Mouse (Mus musculus) adrenal gland, adult 8-10 months (tissue): Measurements from ENCODE around the gene Ulk1. TPM values are rescaled to one million over a fixed set of nuclear protein-coding genes. Genes with fewer than 3 reads are reported as not detected.
"Not testable (repeated sequence)": the region's sequence is repeated elsewhere in the genome, so short reads cannot be mapped to it uniquely, and the experiment has no call there.

ENCODE experiments used
- DNase-seq: peaks from one replicate; pipeline ENCODE4 v3.0.0; 2022
- total RNA-seq, 4 experiments: library from RNA; stranded (reverse); gene quantifications; 2 replicates each; pipeline ENCODE4 v1.2.4; 2022

Gene Ulk1
- total RNA-seq: 10 to 100 TPM; 43.6 to 64.1 (median 57.3) TPM

DNA sequence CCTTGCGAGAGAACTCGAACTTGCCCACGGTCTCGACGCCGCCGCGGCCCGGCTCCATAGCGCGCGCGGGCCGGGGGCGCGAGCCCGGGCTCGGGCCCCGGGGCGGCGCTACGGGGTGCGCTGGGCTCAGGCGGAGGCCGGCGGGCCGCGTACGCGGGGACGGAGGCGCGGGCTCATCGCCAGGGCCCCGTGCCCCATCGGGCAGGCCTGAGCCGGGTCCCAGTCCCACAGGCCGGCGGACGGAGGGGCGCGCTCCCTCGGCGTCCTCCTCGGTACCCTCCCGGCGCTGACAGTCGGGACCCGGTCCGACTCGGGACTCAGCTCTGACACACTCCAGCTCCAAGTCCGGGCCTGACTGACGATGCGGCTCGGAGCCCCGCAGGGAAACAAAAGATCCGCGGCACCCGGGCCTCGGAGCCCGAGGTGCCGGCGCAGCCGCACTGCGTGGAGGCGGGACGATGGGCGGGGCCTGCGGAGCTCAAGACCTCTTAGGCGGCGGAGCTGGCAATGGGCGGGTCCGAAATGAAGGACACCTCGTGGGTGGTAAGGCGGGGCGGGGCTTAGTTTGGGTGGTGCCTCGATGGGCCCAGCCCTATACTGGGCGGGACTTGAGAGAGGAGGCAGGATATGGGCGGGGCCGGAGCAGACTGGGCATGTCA, at the start of gene Ulk1:
Ulk1 (minus strand) TSS at position 431 of the 659 bp plus-strand sequence.
- DNase-seq: peak; percentile 100

DNA sequence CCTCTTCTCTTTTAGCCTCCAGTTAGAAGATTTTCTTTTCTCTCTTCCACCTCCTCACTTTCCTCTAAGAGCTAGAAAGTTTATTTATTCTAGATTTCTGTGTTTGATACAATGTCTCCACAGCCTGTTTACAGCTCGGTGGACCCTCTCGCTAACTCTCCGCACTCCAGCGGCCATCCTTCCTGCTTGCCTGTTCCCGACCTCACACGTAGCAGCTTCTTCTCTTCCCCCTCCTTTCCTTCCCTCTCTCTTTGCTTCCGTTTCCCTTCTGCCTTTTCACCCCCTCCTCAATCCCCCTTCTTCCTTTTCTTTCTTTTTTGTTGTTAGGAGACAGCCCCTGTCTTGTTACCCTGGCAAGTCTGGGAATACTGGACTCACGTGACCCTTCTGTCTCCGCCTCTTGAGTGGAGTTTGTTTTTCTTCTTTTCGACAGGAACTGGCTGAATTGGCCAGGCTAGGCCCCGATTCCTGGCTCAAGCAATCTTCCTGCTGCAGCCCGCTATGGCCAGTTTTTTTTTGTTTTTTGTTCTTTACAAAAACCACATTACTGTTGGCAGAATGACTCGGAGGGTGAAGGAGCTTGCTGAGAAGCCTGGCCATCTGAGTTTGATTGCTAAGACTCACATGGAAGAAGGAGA, 49.2 kb upstream of the Ulk1 start:
- peak; percentile 38 for DNase-seq

DNA sequence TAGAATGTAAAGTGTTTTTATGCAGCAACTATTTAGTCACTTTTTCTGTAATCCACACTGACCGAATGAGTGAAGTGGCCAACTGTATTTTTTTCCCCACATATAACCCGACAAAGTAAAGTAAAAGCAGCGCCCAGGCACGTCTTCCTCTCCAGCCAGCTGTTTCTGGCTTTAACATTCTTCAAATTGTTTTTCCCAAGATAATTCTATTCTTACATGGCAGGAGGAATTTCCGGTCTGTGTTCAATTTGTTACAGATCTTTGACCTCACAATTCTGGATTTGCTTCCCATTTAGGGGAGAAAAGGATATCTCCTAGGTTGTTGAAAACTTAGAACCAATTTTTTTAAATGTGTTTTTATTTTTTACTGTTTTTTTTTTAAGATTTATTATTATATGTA, 47.2 kb upstream of the Ulk1 start:
- DNase-seq: no peak

DNA sequence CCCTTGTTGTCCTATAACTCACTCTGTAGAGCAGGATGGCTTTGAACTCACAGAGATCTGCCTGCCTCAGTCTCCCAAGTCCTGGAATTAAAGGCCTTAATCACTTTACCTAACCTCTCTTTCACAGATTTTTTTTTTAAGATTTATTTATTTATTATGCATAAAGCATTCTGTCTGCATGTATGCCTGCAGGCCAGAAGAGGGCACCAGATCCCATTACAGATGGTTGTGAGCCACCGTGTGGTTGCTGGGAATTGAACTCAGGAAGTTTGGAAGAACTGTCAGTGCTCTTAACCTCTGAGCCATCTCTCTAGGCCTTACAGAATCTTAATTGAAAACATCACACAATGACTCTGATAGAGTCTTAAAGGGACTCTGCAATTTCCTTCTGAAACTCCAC, 43.1 kb upstream of the Ulk1 start:
- DNase-seq: no peak

DNA sequence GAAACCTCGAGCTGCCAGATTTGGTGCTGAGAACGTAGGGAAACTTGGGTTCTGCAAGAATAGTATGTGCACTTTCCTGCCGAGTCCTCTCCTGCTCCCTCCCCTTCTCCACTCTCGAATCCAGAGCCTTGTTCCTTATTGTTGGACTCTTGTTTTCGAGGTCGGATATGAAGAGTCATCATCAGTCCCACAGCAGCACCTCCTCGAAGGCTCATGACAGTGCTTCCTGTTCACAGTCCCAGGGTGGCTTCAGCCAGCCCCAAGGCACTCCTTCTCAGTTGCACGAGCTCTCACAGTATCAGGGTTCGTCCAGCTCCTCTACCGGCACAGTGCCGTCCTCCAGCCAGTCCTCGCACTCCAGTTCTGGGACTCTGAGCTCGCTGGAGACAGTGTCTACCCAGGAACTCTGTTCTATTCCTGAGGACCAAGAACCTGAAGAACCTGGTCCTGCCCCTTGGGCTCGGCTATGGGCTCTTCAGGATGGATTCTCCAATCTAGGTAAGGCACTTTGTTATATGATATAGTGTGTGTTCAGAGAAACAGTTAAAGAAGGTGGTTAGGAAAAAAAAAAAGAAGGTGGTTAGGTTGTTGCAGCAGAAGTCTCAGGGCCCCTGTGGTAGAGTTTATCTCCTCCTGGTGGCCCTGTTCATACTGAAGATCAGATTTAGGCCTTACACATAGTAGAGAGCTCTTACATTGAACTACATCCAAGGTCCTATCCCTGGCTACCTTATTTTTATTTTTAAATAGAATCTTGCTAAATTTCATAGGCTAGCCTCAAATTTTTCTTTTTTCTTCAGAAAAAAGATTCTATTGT, 31.4 kb upstream of the Ulk1 start:
- no peak for DNase-seq

DNA sequence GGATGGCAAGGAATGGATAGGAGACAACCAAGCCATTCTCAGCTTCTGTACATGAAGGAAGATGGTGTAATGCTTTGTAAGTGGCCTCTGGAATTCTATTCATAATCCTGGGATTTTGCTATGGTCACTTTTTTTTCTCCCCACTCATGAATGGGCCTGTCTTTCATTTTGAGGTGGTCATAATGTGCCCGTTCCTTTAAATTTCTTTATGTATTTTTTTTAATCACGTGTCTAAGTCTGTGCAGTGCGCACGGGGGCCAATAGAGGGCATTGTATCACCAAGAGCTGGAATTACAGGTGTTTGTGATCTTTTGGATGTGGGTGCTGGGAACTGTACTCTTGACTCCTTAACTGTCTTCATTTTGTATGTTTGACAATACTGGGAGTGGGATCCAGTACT, 30.6 kb upstream of the Ulk1 start:
- peak; percentile 15 for DNase-seq

DNA sequence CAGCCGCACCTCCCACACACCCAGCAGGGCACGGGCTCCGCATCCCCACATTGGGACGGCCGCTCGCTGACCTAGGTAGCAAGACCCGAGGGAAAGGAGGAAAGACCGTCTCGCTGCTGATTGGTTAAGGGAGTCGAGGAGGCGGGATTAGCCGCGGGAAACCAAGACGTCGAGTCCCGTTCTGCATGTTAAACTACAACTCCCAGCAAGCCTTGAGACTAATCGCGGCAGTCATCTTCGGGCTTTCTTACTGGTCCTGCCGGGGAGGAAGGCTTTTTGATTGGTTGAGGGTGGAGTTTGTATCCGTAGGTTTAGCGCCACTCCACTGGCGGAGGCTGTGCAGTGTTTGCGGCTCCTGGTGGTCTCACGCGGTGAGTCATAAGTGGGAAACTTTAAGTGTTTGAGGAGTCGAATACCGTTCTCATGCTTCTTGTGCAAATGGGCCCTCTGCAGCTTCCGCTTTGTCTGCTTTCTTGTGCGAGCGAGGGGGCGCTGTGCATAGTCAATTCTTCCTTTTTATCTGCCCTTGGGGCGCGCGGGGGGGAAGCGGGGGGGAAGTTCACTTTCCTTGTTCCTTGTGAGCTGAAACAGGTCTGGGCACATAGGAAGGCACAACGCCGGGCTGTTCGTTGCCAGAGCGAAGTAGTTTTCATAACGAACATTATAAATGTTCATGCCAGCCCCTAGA, 29.9 kb upstream of the Ulk1 start, which contains the start of the genes Hscb and Chek2:
Hscb (minus strand) TSS at position 100 of the 688 bp plus-strand sequence.
Chek2 (plus strand) TSS at position 302 of the 688 bp plus-strand sequence.
- peak; percentile 98 for DNase-seq

DNA sequence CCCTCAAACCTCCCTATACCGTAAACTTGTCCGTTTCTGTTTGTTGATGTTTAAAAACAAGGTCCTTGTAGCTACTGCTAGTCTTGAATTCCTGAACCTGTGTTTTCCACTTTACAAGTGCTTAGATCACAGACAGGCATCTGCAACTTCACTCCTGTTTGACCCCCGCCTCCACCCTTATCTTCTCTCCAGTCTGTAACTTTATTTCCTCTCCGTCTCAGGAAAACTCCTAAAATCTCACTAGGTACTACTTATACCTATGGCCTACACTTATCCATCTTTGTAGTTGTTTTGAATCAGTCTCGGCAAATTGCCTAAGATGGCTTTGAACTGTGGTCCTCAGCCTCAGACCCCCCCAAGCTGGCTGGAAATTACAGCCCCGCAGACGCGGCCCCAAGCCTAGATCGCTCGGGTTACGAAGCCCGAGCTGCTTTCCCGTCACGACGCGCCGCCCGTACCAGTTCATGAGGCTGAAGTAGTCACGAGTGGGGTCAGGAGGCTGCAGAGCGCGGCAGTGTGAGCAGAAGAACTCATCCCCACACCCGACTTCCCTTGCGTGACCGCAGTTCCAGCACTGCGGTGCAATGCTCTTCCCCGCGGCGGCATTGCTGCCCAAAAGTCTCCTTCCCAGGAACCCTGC, 29.3 kb upstream of the Ulk1 start:
- DNase-seq: no peak

DNA sequence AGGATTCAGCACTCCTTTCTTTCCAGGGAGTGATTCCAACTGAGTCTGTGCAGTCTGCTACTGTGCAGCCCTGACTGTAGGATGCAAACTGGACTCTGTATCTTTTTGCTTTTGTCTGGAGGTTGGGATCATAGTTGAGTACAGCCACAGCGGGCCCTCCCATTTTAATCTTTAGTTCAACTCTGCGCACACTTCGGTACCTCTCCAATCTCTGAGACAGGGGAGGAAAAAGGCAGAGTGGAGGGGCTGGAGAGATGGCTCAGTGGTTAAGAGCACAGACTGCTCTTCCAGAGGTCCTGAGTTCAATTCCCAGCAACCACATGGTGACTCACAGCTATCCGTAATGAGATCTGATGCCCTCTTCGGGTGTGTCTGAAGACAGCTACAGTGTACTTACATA, 28.1 kb upstream of the Ulk1 start:
- not testable (repeated sequence) for DNase-seq

DNA sequence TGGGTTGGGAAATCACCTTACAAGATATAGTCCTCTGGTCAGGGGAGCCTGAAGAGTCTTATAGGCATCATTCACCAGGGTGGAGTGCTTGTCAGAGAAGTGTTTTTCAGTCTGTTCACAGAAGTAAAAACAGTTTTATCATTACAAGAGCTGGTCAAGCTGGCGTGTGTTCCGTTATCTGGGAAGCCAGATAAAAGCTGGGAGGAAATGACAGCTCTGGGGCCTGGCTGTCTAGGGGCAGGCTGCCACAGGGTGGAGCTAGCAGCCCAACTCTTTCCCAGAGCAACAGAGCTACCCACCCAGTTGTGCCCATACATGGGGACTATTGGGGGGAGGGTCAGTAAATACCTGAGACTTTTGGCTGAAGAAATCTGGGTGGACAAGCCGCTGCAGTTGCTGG, 26.1 kb upstream of the Ulk1 start:
- no peak for DNase-seq

DNA sequence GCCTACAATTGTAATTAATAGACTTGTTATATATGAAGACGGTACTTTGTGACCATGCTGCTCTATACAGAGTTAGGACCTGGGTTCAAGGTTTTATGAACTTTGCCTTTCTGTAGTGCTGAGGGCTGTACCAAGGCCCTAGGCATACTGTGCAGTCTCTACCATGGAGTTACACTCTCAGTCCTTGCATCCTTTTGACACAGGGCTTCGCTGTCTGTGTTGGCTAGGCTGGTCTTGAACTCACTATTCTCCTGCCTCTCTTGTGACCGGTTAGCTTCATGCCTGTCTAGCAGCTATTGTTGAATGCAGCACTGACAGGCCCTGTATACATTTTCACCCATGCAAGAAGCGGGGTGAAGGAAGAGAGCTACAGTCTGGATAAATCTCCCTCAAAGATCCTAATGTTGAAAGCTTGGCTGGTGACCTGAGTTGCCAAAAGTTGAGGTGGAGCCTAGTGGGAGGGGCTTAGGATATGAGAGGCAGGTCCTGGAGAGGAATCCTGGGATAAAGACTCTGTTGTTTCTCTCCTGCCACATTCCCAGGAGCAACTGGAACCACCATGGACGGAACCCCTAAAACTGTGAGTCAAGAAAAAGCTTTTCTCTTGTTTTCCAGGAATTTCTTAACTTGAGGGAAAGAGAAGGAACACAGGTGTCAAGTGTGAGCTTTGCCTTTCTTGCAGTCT, 21.3 kb upstream of the Ulk1 start:
- DNase-seq: no peak

DNA sequence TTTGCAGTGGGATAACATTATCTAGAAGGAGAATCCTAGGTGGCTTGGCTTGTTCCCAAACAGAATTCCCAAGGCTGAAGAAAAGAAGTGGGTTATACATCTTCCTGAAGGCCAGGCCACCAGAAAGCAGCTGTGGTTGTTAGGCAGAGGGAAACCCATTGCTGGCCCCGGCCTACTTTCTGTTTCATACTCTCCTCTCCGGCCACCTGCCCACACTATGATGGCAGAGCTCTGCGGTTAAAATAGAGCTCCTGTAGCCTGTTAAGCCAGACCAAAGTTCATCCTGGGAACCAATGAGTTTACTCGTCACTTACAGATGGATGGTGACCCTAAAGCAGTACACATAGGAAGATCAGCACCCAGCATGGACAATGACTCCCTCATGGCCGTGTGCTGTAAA, 17.7 kb upstream of the Ulk1 start:
- no peak for DNase-seq

DNA sequence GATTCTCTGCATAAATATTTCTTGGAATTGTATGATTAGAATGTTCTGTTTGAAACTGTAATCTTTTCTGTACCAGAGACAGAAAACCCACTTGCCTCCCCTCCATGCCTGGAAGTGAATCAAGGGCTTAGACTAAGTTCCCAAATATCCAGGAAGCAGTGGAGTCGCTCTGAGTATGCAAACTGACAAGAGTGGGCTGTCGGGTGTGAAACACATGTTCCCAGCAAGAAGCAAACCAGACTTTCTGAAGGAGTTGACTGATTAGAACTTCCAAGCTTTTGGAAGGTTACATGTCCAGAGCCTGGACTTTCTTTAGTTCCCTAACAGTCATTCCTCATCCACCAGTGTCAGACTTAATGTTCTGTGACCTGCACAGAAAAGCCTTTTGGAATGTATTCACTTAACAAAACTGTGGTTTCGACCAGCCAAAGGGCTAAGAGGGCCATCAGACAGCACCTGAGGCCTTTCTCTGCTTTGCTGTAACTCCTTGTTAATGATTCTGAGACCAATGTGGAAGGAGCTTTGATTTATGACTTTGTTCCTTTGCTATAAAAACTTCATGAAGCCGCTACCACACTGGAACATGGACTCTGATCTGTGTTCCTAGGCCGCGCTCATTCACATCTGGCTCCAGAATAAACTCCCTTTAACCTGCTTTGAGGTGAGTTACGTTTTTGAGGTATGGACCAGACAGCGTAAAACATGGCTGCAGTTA, 17.0 kb upstream of the Ulk1 start:
- no peak for DNase-seq

DNA sequence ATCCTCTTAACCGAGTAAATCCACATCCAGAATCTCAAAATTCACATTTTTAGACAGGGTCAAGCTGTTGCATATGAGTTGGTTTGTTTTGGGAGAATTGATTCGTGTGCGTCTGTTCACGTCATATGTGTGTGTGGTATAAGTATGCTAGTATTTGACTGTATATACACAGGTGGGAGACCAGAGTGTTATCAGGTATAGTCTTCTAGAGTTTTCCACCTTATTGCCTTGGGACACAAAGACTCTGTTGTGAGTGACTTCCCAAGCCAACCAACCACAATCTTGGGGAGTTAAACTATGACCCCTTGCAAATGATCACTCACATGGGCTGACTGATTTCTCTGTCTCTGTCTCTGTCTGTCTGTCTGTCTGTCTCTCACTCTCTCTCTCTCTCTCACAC, 14.5 kb upstream of the Ulk1 start:
- no peak for DNase-seq

DNA sequence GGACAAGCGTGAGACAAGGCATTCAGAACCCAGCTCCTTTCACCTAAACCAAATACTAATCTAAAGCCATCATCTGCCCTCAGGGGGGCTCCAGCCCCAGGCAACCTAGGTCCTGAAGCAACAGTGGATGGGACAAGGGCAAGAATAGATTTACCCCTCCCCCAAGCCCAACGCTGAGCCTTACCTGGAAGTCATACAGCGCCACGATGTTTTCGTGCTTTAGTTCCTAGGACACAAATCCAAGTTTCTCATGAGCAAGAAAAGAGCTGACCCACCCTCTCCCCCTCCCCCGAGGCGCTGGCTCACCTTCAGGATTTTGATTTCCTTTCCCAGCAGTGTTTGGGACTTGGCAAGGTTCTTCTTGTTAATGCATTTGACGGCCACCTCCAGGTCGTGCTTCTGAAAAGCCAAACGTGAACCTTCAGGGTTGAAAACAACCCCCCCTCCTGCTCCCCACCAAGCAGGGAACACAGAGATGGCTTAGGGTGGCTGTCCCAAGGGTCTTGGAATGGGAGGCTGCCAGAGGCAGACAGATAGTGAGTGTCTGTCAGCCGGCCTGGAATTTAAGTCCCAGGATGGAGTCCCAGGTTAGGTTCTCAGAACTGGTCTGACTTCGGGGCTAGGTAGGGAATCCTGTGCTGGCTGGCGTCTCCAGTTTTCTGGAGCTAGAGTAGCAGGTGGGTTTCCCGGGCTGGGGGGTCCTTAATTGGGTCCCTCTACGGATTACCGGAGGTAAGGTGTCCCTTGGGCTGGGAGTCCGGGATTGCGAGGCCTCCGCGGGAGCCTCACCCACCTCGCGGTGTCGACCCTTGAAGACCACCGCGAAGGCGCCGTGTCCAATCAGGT, 853 bp downstream of the Ulk1 start:
- no peak for DNase-seq

DNA sequence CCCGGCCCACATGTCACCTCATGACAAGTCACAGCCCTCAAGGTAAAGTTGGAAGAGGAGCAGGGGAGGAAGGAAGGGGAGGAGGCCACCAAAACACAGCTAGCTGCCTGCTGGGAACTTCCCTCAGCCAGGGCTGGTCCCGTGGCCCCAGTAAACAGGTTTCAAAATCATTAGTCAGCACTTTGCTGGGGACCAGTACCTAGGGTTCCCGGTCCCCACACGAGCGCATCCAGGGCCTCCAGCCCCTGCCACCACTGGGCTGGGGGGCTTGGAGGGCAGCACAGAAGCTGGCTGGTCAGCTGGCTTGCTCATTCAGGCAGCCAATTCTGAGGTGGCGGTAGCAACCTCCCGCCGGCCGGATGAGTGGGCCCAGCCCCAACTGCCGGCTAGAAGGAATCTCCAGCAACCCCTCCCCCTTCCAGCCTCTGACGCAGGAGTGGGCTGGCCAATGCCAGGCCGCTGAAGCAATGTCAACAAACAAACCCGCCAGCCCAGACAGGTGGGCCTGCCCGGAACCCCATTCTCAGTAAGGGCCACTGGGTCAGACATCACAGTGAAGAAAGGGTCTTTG, 1.8 kb downstream of the Ulk1 start:
- peak; percentile 85 for DNase-seq

DNA sequence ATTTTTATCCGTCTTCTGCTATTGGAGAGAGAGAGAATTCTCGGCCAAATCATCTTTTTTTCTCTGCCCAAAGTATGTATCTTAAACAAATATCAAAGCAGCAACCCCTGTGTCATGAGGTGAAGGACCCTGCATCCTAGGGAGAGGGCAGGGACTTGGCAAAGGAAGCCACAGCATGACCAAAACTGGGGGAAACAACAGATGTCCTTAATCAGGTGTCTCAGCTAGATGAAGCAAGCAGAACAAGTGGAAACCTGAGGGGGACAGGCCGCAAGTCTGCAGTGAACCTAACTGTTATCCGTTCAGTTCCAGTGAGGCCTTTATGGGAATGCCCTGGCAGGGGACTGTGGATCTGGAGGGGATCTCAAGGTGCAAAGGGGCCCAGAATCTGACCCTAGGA, 2.4 kb downstream of the Ulk1 start:
- DNase-seq: no peak

DNA sequence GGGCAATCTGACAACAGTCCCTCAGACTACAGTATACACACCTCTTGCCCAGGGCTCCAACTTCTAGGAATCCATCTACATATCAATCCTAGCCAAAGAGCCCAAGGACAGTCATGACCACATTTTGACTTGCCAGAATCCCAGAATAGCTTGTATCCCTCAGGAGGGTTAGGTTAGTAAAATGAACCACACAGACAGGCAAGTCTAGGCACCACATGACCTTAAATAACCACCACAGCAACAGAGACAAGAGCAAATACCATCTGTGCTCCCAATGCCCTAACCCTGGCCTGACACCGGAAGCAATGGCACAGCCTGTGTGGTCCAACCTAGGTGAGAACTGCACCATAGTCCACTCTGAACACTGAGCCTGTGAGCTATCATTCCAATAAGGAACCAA, 3.2 kb downstream of the Ulk1 start:
- DNase-seq: no peak

DNA sequence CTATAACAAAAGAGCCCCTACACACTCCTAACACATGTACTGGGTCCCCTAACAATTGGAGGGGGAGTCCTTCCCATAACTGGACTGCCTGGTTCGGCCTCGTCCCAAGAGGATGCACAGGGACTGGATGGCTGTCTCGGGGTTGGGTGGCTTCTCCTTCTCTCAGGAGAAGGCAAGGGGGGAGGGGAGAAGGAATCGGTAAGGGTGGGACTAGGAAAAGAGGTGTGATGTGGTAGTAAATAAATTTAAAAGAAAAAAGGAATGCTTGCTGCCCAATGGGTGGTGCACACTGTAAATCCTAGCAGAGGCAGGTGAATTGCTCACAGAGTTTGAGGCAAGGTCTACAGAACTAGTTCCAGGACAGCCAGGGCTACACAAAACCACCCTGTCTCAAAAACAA, 3.7 kb downstream of the Ulk1 start:
- DNase-seq: no peak
